Mouse (Mus musculus) forebrain, embryonic 13.5 days (tissue): ENCODE measurements at regions not wholly inside any gene's neighbourhood (a gene's known extent, or its start where the extent isn't known, plus 50 kb on each side); places are given as distances from the start of the nearest gene placed in this dataset.

Experiments used
- ATAC-seq: fragments of 200-750 bp; cut with Nextera tagmentation; 2 replicates; pipeline ENCODE4 v1.8.0; 2017
- H3K27ac ChIP-seq: fragments of 300-500 bp; sonication (generic); 2 replicates; pipeline ENCODE4 v1.5.1; 2015; ENCODE audit warnings: inconsistent platforms, mild to moderate bottlenecking, moderate library complexity
- H3K27me3 ChIP-seq: fragments of 300-500 bp; sonication (generic); 2 replicates; pipeline ENCODE4 v1.6.1; 2015; ENCODE audit warnings: mild to moderate bottlenecking, inconsistent platforms
- H3K36me3 ChIP-seq: fragments of 300-500 bp; sonication (generic); 2 replicates; pipeline ENCODE4 v1.6.1; 2015; ENCODE audit warnings: mild to moderate bottlenecking, inconsistent platforms; ENCODE audit not compliant: poor library complexity, severe bottlenecking
- H3K4me1 ChIP-seq: fragments of 300-500 bp; sonication (generic); 2 replicates; pipeline ENCODE4 v1.6.1; 2015; ENCODE audit warnings: inconsistent platforms
- H3K4me2 ChIP-seq: fragments of 300-500 bp; sonication (generic); 2 replicates; pipeline ENCODE4 v1.6.1; 2015; ENCODE audit warnings: inconsistent platforms, mild to moderate bottlenecking, moderate library complexity
- H3K4me3 ChIP-seq: fragments of 300-500 bp; sonication (generic); 2 replicates; pipeline ENCODE4 v1.5.1; 2015; ENCODE audit warnings: mild to moderate bottlenecking, inconsistent platforms
- H3K9ac ChIP-seq: fragments of 300-500 bp; sonication (generic); 2 replicates; pipeline ENCODE4 v1.6.1; 2015; ENCODE audit warnings: mild to moderate bottlenecking, inconsistent platforms
- H3K9me3 ChIP-seq: fragments of 300-500 bp; sonication (generic); replicated peaks from 2 replicates; pipeline ENCODE4 v1.6.1; 2016; ENCODE audit warnings: inconsistent platforms
- WGBS: fragments of 180-500 bp; shearing (Covaris S2); methylation state at CpG from one replicate; pipeline ENCODE4 v1.1.7; 2015; 5-methylcytosine and 5-hydroxymethylcytosine counted together

DNA sequence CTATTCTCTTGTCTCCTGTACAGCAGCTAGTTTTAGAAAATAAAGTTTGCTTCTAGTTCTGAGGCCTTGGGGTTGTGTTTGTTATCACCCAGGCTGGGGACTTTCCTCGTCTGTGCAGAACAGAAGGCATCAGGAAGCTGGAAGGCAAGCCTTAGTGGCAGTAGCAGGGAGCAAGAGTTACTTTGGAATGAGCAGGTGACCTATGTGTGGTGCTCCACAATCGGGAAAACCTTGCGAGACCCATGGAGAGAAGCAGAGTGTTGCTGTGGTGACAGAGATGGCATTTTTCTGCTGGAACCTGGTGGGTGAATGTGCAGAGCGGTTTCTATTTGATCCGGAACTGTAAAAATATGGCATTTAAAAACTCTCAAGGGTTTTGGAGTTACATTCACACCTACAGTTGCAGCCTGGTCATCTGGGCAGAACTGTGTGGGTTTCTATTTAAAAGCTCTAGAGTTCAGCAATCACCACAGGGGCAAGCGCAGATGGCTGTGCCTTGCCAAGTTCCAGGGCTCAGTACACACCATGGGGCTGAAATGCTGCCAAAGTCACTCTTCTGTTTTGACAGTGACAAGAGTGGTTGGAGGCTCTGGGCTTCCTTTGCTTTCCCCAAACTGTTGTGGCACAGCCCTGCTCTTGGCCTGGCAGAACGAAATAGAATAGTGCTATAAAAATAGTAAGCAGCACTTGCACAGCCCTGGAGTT is 195.7 kb downstream of the Stk31 start:
- Histone ChIP-seq H3K27me3 (no peaks in the 10 kb centered on the region), H3K36me3 (no peaks in the 10 kb centered on the region), H3K9ac (no peak overlapping the region), H3K4me1 (no peaks in the 10 kb centered on the region), H3K4me3 (no peak overlapping the region), H3K4me2 (no peak overlapping the region), H3K9me3 (no peaks in the 10 kb centered on the region), H3K27ac (no peak overlapping the region)
- 83% methylated on average over 7 of the region's 7 CpGs for WGBS
- no peak for ATAC-seq

GRCm38 (mm10) chr6:49591632-49592000 is 196.2 kb downstream of the Stk31 start:
- H3K9ac ChIP-seq: no peak overlapping the region
- H3K4me1 ChIP-seq: no peaks in the 10 kb centered on the region
- no peak overlapping the region for H3K27ac ChIP-seq
- no peaks in the 10 kb centered on the region for H3K36me3 ChIP-seq
- no peak overlapping the region for H3K4me2 ChIP-seq
- ATAC-seq: no peak
- WGBS: 85% methylated on average over 2 of the region's 2 CpGs
- H3K9me3 ChIP-seq: no peaks in the 10 kb centered on the region
- no peaks in the 10 kb centered on the region for H3K27me3 ChIP-seq
- H3K4me3 ChIP-seq: no peak overlapping the region

DNA sequence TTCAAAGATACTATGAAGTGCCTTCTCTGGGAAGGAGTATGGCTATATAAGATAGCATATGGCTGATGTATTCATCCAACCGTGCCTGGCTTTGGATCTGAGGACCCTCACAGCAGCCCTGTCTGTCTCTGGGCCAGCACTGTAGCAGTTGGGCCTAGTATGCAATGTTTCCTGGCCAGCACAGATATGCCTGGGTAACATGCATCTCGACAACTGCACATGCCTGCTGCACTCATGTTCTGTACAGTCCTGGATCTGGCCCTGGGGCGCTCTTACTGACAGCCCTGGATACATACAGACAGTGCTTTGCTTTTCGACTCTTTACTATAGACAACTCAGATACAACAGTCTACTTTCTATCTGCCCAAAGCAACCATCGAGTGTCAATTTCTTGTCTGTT is 197.3 kb downstream of the Stk31 start:
- H3K4me1 ChIP-seq: no peaks in the 10 kb centered on the region
- no peak overlapping the region for H3K27ac ChIP-seq
- H3K4me2 ChIP-seq: no peak overlapping the region
- no peaks in the 10 kb centered on the region for H3K36me3 ChIP-seq
- no peak overlapping the region for H3K4me3 ChIP-seq
- WGBS: 90% methylated on average over 5 of the region's 5 CpGs
- H3K9me3 ChIP-seq: no peaks in the 10 kb centered on the region
- no peak overlapping the region for H3K9ac ChIP-seq
- H3K27me3 ChIP-seq: no peaks in the 10 kb centered on the region
- peak; percentile 62; the same call in 1 of the 2 replicates for ATAC-seq

DNA sequence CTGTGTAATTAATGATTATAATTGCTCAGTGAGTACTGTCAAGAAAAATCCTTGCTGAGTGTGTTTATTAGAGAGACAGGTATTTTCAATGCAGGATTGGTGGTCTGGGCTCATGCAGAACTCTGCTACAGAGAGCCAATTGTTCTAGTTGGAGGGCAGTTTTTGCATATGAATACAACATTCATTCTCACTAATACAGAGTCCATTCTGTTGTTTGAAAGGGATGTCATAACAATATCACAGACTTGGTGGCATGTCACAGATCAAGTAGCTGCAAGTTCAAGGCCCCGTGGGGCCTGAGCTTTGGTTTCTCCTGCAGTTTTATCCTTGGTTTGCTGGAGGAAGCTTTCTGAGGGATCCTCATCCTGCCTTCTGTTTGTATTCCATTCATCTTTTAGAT is 207.8 kb downstream of the Stk31 start:
- ATAC-seq: peak; percentile 41; the same call in 1 of the 2 replicates
- Histone ChIP-seq H3K36me3 (no peaks in the 10 kb centered on the region), H3K4me1 (peaks cover 22% of the 10 kb centered on the region), H3K27ac (0 out of 2 replicates have a peak overlapping the region, but pooled peaks have one; percentile 10), H3K9me3 (no peaks in the 10 kb centered on the region), H3K27me3 (no peaks in the 10 kb centered on the region), H3K4me2 (no peak overlapping the region), H3K4me3 (no peak overlapping the region), H3K9ac (no peak overlapping the region)
- 11% methylated on average over 1 of the region's 1 CpGs for WGBS

DNA sequence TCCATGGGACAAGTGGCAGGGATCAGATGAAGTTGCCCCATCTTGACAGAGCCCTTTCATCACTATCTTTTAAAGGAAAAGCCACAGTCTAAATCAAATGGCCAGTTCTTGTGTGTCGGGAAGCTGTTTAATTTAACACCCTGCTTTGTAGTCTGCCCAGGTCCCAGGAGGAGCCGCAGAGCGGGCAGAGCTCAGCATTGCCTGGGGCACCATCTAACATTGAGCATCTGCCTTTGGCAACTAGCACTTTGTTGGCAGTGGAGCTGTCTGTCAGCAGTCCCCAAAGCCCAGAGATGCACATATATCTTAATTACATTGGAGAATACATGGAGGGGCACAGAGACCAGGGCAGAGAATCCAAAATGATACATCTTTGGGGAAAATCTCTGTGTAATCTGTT is 208.4 kb downstream of the Stk31 start:
- Histone ChIP-seq H3K4me1 (peaks cover 22% of the 10 kb centered on the region), H3K9me3 (no peaks in the 10 kb centered on the region), H3K4me3 (no peak overlapping the region), H3K27ac (no peak overlapping the region), H3K4me2 (no peak overlapping the region), H3K36me3 (no peaks in the 10 kb centered on the region), H3K9ac (no peak overlapping the region), H3K27me3 (no peaks in the 10 kb centered on the region)
- ATAC-seq: 0 out of 2 replicates have a peak, but pooled peaks have one; percentile 57
- WGBS: 35% methylated on average over 3 of the region's 3 CpGs

DNA sequence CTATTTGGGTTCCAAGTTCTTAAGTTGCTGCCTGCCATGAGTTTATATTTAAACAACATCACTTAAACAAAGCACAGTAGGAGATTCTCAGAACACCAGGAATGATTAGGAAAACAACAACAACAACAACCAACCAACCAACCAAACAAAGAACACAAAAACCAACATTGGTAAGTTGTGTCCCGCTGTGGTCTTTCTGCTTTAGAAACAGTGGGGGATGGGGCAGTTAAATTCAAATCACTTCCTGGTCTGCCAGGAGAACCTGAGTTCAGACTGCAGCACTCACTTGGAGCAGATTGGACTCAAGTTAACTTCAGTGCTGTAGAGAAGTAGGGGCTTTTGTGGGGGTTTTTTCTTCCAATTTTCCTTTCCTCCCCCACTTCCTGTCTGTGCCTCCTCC is 210.6 kb downstream of the Stk31 start:
- no peak for ATAC-seq

GRCm38 (mm10) chr6:49606626-49607158 is 211.3 kb downstream of the Stk31 start:
- Histone ChIP-seq H3K27ac (no peak overlapping the region), H3K9me3 (no peaks in the 10 kb centered on the region), H3K27me3 (no peaks in the 10 kb centered on the region), H3K4me1 (peaks cover 22% of the 10 kb centered on the region), H3K4me3 (no peak overlapping the region), H3K9ac (no peak overlapping the region), H3K36me3 (no peaks in the 10 kb centered on the region), H3K4me2 (no peak overlapping the region)
- WGBS: 16% methylated on average over 9 of the region's 9 CpGs
- no peak for ATAC-seq

More for the DNA sequence above, 210.6 kb downstream of the Stk31 start:
- 0% methylated on average over 1 of the region's 1 CpGs for WGBS
- Histone ChIP-seq H3K27ac (no peak overlapping the region), H3K4me1 (peaks cover 22% of the 10 kb centered on the region), H3K27me3 (no peaks in the 10 kb centered on the region), H3K9me3 (no peaks in the 10 kb centered on the region), H3K4me2 (no peak overlapping the region), H3K36me3 (no peaks in the 10 kb centered on the region), H3K4me3 (no peak overlapping the region), H3K9ac (no peak overlapping the region)

- Histone ChIP-seq H3K9me3 (no peaks in the 10 kb centered on the region), H3K27ac (no peak overlapping the region), H3K27me3 (no peaks in the 10 kb centered on the region), H3K4me3 (no peak overlapping the region), H3K4me1 (no peaks in the 10 kb centered on the region), H3K36me3 (no peaks in the 10 kb centered on the region), H3K9ac (no peak overlapping the region), H3K4me2 (no peak overlapping the region)
- 86% methylated on average over 2 of the region's 2 CpGs for WGBS
- ATAC-seq: no peak
These were observed 198.4 kb upstream of the Npy start for GRCm38 (mm10) chr6:49624080-49624479.

GRCm38 (mm10) chr6:49624564-49624963 is 197.9 kb upstream of the Npy start:
- no peaks in the 10 kb centered on the region for H3K27me3 ChIP-seq
- no peak overlapping the region for H3K27ac ChIP-seq
- no peaks in the 10 kb centered on the region for H3K9me3 ChIP-seq
- no peak for ATAC-seq
- no peaks in the 10 kb centered on the region for H3K4me1 ChIP-seq
- no peak overlapping the region for H3K4me2 ChIP-seq
- no peak overlapping the region for H3K9ac ChIP-seq
- no peaks in the 10 kb centered on the region for H3K36me3 ChIP-seq
- 77% methylated on average over 5 of the region's 5 CpGs for WGBS
- H3K4me3 ChIP-seq: no peak overlapping the region

- no peaks in the 10 kb centered on the region for H3K36me3 ChIP-seq
- no peak overlapping the region for H3K9ac ChIP-seq
- WGBS: 58% methylated on average over 5 of the region's 5 CpGs
- H3K27me3 ChIP-seq: no peaks in the 10 kb centered on the region
- peak overlapping the region; percentile 27; the same call in 1 of the 2 replicates for H3K27ac ChIP-seq
- H3K4me3 ChIP-seq: no peak overlapping the region
- peak; percentile 90 for ATAC-seq
- H3K4me2 ChIP-seq: no peak overlapping the region
- no peaks in the 10 kb centered on the region for H3K9me3 ChIP-seq
- no peaks in the 10 kb centered on the region for H3K4me1 ChIP-seq
These were observed 188.9 kb upstream of the Npy start for GRCm38 (mm10) chr6:49633470-49634095.

GRCm38 (mm10) chr6:49637654-49638053 is 184.9 kb upstream of the Npy start:
- no peak for ATAC-seq
- Histone ChIP-seq H3K27ac (no peak overlapping the region), H3K4me2 (no peak overlapping the region), H3K4me3 (no peak overlapping the region), H3K9ac (no peak overlapping the region), H3K27me3 (no peaks in the 10 kb centered on the region), H3K9me3 (no peaks in the 10 kb centered on the region), H3K4me1 (no peaks in the 10 kb centered on the region), H3K36me3 (no peaks in the 10 kb centered on the region)
- WGBS: 80% methylated on average over 2 of the region's 2 CpGs

GRCm38 (mm10) chr6:49641256-49641655 is 181.3 kb upstream of the Npy start:
- WGBS: 83% methylated on average over 5 of the region's 5 CpGs
- no peak overlapping the region for H3K9ac ChIP-seq
- no peak for ATAC-seq

More at GRCm38 (mm10) chr6:49641256-49641655, 181.3 kb upstream of the Npy start:
- no peaks in the 10 kb centered on the region for H3K9me3 ChIP-seq
- H3K4me3 ChIP-seq: no peak overlapping the region
- no peaks in the 10 kb centered on the region for H3K36me3 ChIP-seq
- no peaks in the 10 kb centered on the region for H3K27me3 ChIP-seq
- H3K4me2 ChIP-seq: no peak overlapping the region
- H3K27ac ChIP-seq: no peak overlapping the region
- H3K4me1 ChIP-seq: no peaks in the 10 kb centered on the region
